Mouse (Mus musculus): ENCODE results near the gene Hsd17b11. TPM values are rescaled to one million over a fixed set of nuclear protein-coding genes. Genes with fewer than 3 reads are reported as not detected.
"Not testable (repeated sequence)": the region's sequence is repeated elsewhere in the genome, so short reads cannot be mapped to it uniquely, and the experiment has no call there.

Gene Hsd17b11
- polyA plus RNA-seq, 1 experiment from 2014 or later, result 7.0 TPM

DNA sequence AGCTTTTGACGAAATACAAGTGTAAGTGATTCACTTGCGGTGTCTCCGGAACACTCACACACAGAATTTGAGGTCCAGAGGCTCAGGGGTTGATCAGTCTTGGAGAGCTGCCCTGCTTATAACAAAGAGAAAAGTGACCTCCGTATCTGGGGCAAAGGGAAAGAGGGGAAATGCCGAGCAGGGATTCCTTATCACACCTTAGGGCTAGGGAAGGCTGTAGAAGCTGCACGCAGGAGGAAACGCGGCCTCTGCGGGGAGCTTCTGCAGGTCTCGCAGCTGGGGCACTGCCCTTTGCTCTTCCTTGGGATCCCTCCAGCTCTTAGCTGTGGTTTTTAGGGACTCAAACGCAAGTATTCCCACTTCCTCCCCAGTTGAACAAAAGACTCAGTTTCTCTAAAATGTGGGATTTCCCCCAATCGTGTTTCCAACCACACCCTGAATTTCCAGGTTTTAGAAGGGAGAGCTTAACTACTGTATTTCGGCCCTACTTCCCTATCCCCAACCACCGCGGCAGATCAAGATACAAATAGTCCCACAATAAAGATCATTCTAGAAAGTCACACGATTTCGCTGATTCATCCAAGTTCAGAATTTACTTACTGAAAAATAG is 3.6 kb upstream of the Hsd17b11 start:
- Histone ChIP-seq H3K4me1 (0 out of 2 replicates have a peak, but pooled peaks cover 8% of the 10 kb centered on the region), H3K4me2 (no peak overlapping the region; the same call in 1 of the 2 replicates), H3K27ac (no peak overlapping the region), H3K36me3 (no peaks in the 10 kb centered on the region), H3K9me3 (no peaks in the 10 kb centered on the region), H3K4me3 (replicated peaks) (no peak overlapping the region), H3K27me3 (replicated peaks) (no peaks in the 10 kb centered on the region), H3K9ac (no peak overlapping the region)
- WGBS, result 45% methylated on average over 17 of the region's 17 CpGs
- ATAC-seq (ENCODE audit: insufficient read depth, low FRiP score, low read depth), result no peak

DNA sequence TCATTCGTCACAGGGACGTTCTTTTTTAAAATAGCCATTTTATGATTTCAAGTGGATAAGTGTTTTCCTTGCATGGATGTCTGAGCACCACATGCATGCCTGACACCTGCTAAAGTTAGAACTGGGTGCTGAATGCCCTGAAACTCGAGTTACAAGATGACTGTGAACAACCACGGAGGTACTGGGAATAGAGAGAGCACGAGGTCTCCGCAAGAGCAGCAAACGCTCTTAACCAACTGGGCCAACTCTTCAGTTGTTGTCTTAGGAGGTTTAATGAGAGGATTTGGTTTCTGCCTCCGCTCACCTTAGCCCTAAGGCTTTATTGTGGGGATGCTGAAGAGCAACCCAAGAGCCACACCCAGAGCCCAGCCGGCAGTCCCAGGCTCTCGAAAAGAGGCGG is 3.0 kb upstream of the Hsd17b11 start:
- no peaks in the 10 kb centered on the region for H3K9me3 ChIP-seq
- 68% methylated on average over 11 of the region's 11 CpGs for WGBS
- H3K27ac ChIP-seq, result no peak overlapping the region
- H3K27me3 ChIP-seq (replicated peaks), result no peaks in the 10 kb centered on the region
- ATAC-seq (ENCODE audit: insufficient read depth, low FRiP score, low read depth), result no peak
- H3K36me3 ChIP-seq, result no peaks in the 10 kb centered on the region
- H3K4me1 ChIP-seq, result 0 out of 2 replicates have a peak, but pooled peaks cover 11% of the 10 kb centered on the region
- no peak overlapping the region for H3K9ac ChIP-seq
- no peak overlapping the region for H3K4me3 ChIP-seq (replicated peaks)
- H3K4me2 ChIP-seq, result no peak overlapping the region

DNA sequence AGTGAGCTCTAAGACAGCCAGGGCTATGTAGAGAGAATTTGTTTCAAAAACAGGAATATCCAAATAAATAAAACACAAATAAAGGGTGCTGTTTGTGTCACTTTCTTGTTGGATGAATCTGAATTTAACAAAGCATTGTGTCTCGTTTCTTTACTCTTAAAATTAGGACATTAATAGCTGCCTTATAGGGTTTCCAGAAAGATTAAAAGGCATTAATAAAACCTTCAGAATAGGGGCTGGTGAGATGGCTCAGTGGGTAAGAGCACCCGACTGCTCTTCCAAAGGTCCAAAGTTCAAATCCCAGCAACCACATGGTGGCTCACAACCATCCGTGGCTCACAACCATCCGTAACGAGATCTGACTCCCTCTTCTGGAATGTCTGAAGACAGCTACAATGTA is 2.5 kb upstream of the Hsd17b11 start:
- H3K27me3 ChIP-seq (replicated peaks); H3K4me2 ChIP-seq; H3K36me3 ChIP-seq; H3K4me3 ChIP-seq (replicated peaks); H3K9me3 ChIP-seq; ATAC-seq (ENCODE audit: insufficient read depth, low FRiP score, low read depth); H3K9ac ChIP-seq; H3K27ac ChIP-seq: not testable (repeated sequence)
- H3K4me1 ChIP-seq, result 0 out of 2 replicates have a peak, but pooled peaks cover 11% of the 10 kb centered on the region
- 76% methylated on average over 5 of the region's 5 CpGs for WGBS

DNA sequence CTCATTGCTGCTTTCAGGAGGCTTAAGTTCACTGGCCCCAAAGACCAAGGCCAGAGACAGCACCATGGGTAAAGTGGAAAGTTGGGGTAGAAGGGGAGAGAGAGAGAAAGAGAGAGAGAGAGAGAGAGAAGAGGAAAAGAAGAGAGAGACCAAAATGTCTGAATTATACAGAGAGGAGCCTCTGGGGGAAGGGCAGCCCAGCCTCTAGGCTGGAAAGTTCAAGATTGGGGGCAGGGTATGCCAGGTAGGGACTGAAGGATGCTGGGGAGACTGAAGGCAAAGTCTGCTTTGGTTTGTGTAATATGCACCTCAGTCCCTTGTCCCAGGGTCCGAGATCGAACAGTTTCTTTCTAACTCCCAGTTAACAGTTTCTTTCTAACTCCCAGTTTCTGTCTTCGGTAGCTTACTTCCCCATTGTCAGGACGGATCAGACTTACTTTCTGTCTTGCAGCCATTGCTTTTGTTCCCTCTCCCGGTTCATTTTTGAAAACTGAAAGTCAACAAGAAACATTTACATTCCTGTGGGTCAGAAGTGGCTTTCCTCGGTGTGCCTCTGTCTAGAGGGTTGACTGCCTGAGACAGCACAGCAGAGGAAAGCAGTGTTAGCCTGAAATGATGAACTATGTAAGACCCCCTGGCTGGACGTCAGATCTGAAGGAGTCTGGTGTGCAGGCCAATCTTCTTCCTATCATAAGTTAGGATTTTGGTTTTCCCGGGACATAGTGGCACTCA is 1.7 kb upstream of the Hsd17b11 start:
- Histone ChIP-seq H3K4me2 (0 out of 2 replicates have a peak overlapping the region, but pooled peaks have one; percentile 5), H3K36me3 (no peaks in the 10 kb centered on the region), H3K27ac (no peak overlapping the region; the same call in 1 of the 2 replicates), H3K9ac (no peak overlapping the region), H3K4me1 (0 out of 2 replicates have a peak, but pooled peaks cover 11% of the 10 kb centered on the region), H3K27me3 (replicated peaks) (no peaks in the 10 kb centered on the region), H3K9me3 (no peaks in the 10 kb centered on the region), H3K4me3 (replicated peaks) (no peak overlapping the region)
- 55% methylated on average over 8 of the region's 8 CpGs for WGBS
- no peak for ATAC-seq (ENCODE audit: insufficient read depth, low FRiP score, low read depth)

DNA sequence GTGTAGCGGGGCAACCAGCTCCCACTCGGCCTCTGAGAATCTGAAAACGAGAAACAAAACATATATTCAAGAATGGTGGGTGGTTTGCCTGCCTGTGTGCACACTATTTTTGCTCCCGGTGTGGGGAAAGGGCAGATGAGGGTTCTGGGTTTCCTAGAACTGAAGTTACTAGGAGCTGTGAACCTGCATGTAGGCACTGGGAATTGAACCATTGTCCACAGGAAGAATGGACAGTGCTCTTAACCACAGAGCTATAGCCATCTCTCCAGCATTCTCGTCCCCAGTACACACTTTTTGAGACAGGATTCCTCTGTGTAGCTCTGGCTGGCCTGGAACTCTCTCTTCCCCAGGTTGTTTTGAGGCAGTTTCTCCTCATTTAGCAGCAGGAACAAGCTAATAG is 839 bp upstream of the Hsd17b11 start:
- peak overlapping the region; percentile 76 for H3K4me2 ChIP-seq
- no peak overlapping the region for H3K9ac ChIP-seq
- 41% methylated on average over 5 of the region's 5 CpGs for WGBS
- H3K27ac ChIP-seq, result peak overlapping the region; percentile 91; the same call in 1 of the 2 replicates
- ATAC-seq (ENCODE audit: insufficient read depth, low FRiP score, low read depth), result no peak
- 0 out of 2 replicates have a peak, but pooled peaks cover 11% of the 10 kb centered on the region for H3K4me1 ChIP-seq
- H3K27me3 ChIP-seq (replicated peaks), result no peaks in the 10 kb centered on the region
- H3K9me3 ChIP-seq, result no peaks in the 10 kb centered on the region
- no peaks in the 10 kb centered on the region for H3K36me3 ChIP-seq
- peak overlapping the region; percentile 55; the same call in 1 of the 2 replicates for H3K4me3 ChIP-seq (replicated peaks)

DNA sequence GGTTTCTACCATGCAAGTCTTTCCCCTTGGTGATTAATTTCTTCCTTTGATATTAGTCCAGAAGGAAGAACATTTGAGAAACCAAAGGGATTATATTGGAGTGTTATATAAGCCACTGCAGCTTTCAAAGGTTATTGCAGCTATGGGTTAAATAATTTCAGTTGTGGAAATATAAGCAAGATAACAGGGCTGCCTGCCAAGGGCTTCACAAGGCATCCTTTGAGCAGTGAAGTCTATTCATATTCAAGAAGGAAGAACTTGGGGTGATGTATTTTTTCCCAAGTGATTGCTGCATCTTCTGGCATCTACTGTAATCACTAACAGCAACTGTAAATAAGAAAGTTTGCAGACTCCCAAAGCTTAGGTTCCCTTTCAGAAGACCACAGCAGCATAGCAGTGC is 10.3 kb downstream of the Hsd17b11 start:
- Histone ChIP-seq H3K36me3 (no peaks in the 10 kb centered on the region; the same call in 1 of the 2 replicates), H3K27me3 (replicated peaks) (no peaks in the 10 kb centered on the region), H3K27ac (peak overlapping the region; percentile 16; the same call in 1 of the 2 replicates), H3K4me1 (no peaks in the 10 kb centered on the region), H3K9ac (no peak overlapping the region), H3K9me3 (no peaks in the 10 kb centered on the region), H3K4me2 (no peak overlapping the region), H3K4me3 (replicated peaks) (no peak overlapping the region)
- ATAC-seq (ENCODE audit: insufficient read depth, low FRiP score, low read depth), result no peak

DNA sequence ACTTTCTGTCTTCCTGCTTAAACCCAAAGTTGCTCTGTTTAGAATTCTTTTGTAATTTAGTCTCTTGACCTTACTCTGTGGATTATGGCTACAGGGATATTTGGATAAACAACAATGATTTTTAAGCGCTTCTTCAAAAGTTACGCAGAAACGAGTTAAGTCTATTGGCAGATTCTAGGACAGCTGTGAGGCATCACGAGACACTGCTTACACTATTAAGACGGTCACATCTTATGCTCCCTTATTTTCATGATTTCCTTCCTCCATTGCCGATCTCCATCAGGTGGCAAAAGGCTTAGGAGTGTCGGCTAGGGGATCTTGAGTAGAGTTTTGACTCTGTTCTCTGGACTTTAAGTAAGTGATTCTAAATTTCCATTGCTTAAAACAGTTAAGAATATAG is 11.5 kb downstream of the Hsd17b11 start:
- Histone ChIP-seq H3K36me3 (no peaks in the 10 kb centered on the region), H3K4me3 (replicated peaks) (no peak overlapping the region), H3K27me3 (replicated peaks) (no peaks in the 10 kb centered on the region), H3K9me3 (no peaks in the 10 kb centered on the region), H3K9ac (no peak overlapping the region), H3K27ac (no peak overlapping the region), H3K4me1 (no peaks in the 10 kb centered on the region), H3K4me2 (no peak overlapping the region)
- WGBS, result 54% methylated on average over 7 of the region's 7 CpGs
- ATAC-seq (ENCODE audit: insufficient read depth, low FRiP score, low read depth), result no peak

DNA sequence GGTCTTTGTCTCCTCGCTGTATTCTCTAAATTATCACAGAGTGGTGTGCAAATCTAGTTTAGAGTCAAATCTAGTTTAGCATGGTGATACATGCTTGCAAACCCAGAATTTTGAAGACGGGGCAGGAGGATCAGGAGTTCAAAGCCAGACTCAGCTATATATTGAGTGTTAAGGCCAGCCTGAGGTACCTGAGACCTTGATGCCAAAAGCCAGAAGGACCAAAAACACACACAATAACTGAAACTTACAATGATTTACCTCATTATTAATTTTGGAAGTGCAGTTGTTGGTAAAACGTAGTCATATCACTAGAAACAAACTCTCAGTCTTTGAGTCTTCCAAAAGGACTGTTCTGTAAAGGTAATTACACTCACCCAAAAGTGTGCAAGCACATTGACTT is 12.3 kb downstream of the Hsd17b11 start:
- no peak for ATAC-seq (ENCODE audit: insufficient read depth, low FRiP score, low read depth)
- Histone ChIP-seq H3K9ac (no peak overlapping the region), H3K4me1 (no peaks in the 10 kb centered on the region), H3K36me3 (no peaks in the 10 kb centered on the region), H3K27me3 (replicated peaks) (no peaks in the 10 kb centered on the region), H3K9me3 (no peaks in the 10 kb centered on the region), H3K4me3 (replicated peaks) (no peak overlapping the region), H3K27ac (no peak overlapping the region), H3K4me2 (no peak overlapping the region)
- 93% methylated on average over 3 of the region's 3 CpGs for WGBS

DNA sequence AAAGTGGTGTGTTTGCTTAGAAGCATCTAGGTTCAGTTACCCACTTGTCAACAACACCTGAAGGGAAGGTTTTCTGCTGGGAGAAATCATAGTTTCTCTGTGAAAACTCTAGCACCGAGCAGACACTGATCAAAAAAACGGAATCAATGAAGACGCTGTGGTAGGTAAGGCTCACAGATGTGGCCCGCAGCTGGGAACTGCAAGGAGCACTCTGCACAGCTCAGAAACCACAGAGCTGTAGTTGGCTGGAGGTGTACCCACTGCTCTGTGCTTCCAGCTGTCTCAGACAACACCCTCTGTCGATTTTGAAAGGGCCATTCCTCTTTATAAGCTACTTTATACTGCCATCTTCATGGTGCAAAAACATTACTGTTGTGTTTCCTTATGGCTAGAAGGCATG is 13.9 kb downstream of the Hsd17b11 start:
- Histone ChIP-seq H3K27ac (no peak overlapping the region), H3K9ac (no peak overlapping the region), H3K9me3 (no peaks in the 10 kb centered on the region), H3K27me3 (replicated peaks) (no peaks in the 10 kb centered on the region), H3K4me1 (no peaks in the 10 kb centered on the region), H3K36me3 (no peaks in the 10 kb centered on the region), H3K4me2 (no peak overlapping the region), H3K4me3 (replicated peaks) (no peak overlapping the region)
- 80% methylated on average over 5 of the region's 5 CpGs for WGBS
- no peak for ATAC-seq (ENCODE audit: insufficient read depth, low FRiP score, low read depth)

DNA sequence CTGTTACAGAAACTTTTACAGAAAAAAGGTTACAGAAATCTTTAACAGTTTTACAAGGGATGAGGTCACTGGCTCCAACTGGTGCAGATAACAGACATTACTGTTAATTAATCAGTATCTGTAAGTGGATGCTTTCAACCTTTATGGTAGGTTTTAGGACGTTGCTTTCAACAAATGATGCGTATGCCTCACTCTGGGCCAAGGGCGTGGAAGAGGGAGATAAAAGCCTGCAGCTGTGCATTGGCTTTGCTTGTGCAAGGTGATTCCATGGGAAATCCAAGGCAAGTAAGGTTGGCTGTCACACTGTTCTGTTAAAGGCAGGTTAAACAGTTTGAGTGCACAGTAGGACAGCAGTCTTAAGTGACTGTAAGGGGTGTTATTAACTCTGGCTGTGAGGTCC is 14.9 kb downstream of the Hsd17b11 start:
- Histone ChIP-seq H3K27me3 (replicated peaks) (no peaks in the 10 kb centered on the region), H3K36me3 (no peaks in the 10 kb centered on the region), H3K4me1 (no peaks in the 10 kb centered on the region), H3K9ac (no peak overlapping the region), H3K9me3 (no peaks in the 10 kb centered on the region), H3K4me3 (replicated peaks) (no peak overlapping the region), H3K4me2 (no peak overlapping the region), H3K27ac (no peak overlapping the region)
- 64% methylated on average over 3 of the region's 3 CpGs for WGBS
- no peak for ATAC-seq (ENCODE audit: insufficient read depth, low FRiP score, low read depth)

DNA sequence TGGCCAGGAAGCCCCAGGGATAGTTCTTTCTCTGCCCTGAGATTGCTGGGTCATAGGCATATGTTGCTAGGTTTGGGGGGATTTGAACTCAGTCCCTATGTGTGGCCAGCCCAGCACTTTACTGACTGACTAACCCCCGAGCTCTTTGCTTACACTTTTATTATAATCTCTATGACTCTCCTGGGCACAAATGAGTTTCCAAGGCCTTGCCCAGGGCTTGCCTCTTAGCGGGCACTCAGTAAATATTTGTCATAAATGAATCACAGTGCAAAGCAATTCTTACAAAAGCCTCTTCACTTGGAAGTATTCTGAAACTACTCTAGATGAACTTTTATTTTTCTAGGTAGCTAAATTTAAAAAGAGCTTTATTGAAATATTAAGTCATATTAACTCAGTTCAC is 17.8 kb downstream of the Hsd17b11 start:
- WGBS, result 60% methylated on average over 2 of the region's 2 CpGs
- no peaks in the 10 kb centered on the region for H3K9me3 ChIP-seq
- no peaks in the 10 kb centered on the region for H3K4me1 ChIP-seq
- H3K27ac ChIP-seq, result no peak overlapping the region
- H3K27me3 ChIP-seq (replicated peaks), result no peaks in the 10 kb centered on the region
- no peak overlapping the region for H3K4me2 ChIP-seq
- no peak overlapping the region for H3K4me3 ChIP-seq (replicated peaks)
- H3K36me3 ChIP-seq, result no peaks in the 10 kb centered on the region
- no peak overlapping the region for H3K9ac ChIP-seq
- no peak for ATAC-seq (ENCODE audit: insufficient read depth, low FRiP score, low read depth)

DNA sequence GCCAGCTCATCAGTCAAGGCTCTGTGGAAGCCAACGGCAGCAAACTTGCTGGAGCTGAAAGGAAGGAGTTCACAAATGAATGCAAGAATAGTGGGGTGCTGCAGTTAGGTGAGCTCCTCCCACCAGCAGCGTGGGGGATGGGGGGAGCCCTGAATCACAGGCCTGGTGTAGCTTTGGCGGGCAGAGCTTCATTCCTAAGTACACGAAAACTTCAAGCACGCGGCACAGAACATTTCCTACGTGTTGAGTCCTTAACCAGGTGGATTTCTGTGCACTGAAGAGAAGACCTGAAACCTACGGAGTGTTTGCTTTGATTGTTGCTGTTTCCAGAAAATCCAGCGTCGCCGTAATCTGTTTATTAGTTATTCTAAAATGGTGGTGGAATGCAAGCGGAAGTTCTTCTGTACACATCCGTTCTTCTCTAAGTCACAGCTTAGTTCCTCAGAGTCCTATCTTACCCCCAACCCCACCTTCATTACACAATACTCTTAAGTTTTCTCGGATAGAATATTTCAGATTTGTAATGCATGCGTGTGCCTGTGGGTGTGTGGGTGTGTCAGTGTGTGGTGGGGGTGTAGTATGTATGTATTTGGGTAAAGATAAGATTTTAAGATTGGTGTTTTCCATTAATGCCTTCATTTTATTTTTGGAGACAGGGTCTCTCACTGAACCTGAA is 18.3 kb downstream of the Hsd17b11 start:
- peak overlapping the region; percentile 9; the same call in 1 of the 2 replicates for H3K27ac ChIP-seq
- no peaks in the 10 kb centered on the region for H3K36me3 ChIP-seq
- peak overlapping the region; percentile 36 for H3K4me2 ChIP-seq
- H3K9me3 ChIP-seq, result no peaks in the 10 kb centered on the region
- H3K27me3 ChIP-seq (replicated peaks), result no peaks in the 10 kb centered on the region
- no peaks in the 10 kb centered on the region for H3K4me1 ChIP-seq
- no peak for ATAC-seq (ENCODE audit: insufficient read depth, low FRiP score, low read depth)
- H3K9ac ChIP-seq, result no peak overlapping the region; the same call in 1 of the 2 replicates
- no peak overlapping the region for H3K4me3 ChIP-seq (replicated peaks)
- 41% methylated on average over 15 of the region's 15 CpGs for WGBS

All from stomach, embryonic 15.5 days (tissue).